Mouse (Mus musculus) limb, embryonic 13.5 days (tissue): Measurements from ENCODE around the gene Tex21. TPM values are rescaled to one million over a fixed set of nuclear protein-coding genes. Genes with fewer than 3 reads are reported as not detected.
"Not testable (repeated sequence)": the region's sequence is repeated elsewhere in the genome, so short reads cannot be mapped to it uniquely, and the experiment has no call there.

Experiments used
- ATAC-seq: fragments of 200-750 bp; cut with Nextera tagmentation; 2 replicates; pipeline ENCODE4 v1.8.0; 2017; ENCODE audit warnings: low read depth, moderate number of reproducible peaks, moderate TSS enrichment; ENCODE audit not compliant: low FRiP score
- H3K27ac ChIP-seq: fragments of 300-500 bp; sonication (generic); 2 replicates; pipeline ENCODE4 v1.5.1; 2015; ENCODE audit warnings: inconsistent platforms, mild to moderate bottlenecking, moderate library complexity
- H3K27me3 ChIP-seq: fragments of 300-500 bp; sonication (generic); 2 replicates; pipeline ENCODE4 v1.6.1; 2015; ENCODE audit warnings: mild to moderate bottlenecking, inconsistent platforms
- H3K36me3 ChIP-seq: fragments of 300-500 bp; sonication (generic); 2 replicates; pipeline ENCODE4 v1.6.1; 2015; ENCODE audit warnings: inconsistent platforms, mild to moderate bottlenecking, moderate library complexity
- H3K4me1 ChIP-seq: fragments of 300-500 bp; sonication (generic); 2 replicates; pipeline ENCODE4 v1.6.1; 2015; ENCODE audit warnings: inconsistent platforms
- H3K4me2 ChIP-seq: fragments of 300-500 bp; sonication (generic); replicated peaks from 2 replicates; pipeline ENCODE4 v1.6.1; 2015; ENCODE audit warnings: inconsistent platforms, mild to moderate bottlenecking, moderate library complexity
- H3K4me3 ChIP-seq: fragments of 300-500 bp; sonication (generic); 2 replicates; pipeline ENCODE4 v1.5.1; 2015; ENCODE audit warnings: moderate library complexity, mild to moderate bottlenecking, inconsistent platforms
- H3K9ac ChIP-seq: fragments of 300-500 bp; sonication (generic); 2 replicates; pipeline ENCODE4 v1.6.1; 2015; ENCODE audit warnings: mild to moderate bottlenecking, inconsistent platforms
- H3K9me3 ChIP-seq: fragments of 300-500 bp; sonication (generic); 2 replicates; pipeline ENCODE4 v1.6.1; 2016; ENCODE audit warnings: inconsistent platforms
- WGBS: fragments of 180-500 bp; shearing (Covaris S2); methylation state at CpG from one replicate; pipeline ENCODE4 v1.1.7; 2015; 5-methylcytosine and 5-hydroxymethylcytosine counted together
- polyA plus RNA-seq: library from polyadenylated mRNA; unstranded; fragments of >200 nt; fragmentation: Nextera tagmentation; extraction: Ambion mirVana; gene quantifications from 2 replicates; pipeline ENCODE4 v1.2.1, GENCODE M21; 2015

Tex21 gene
- polyA plus RNA-seq, 1 experiment from 2014 or later = 0.27 TPM

GRCm38 (mm10) chr12:76152389-76152788, 94.2 kb downstream of the Tex21 start:
- not testable (repeated sequence) for H3K27ac ChIP-seq, H3K4me1 ChIP-seq, H3K9me3 ChIP-seq, ATAC-seq, H3K36me3 ChIP-seq
- peak overlapping the region; percentile 63 for H3K4me2 ChIP-seq
- H3K27me3 ChIP-seq = peaks cover 25% of the 10 kb centered on the region
- peak overlapping the region; percentile 45; the same call in 1 of the 2 replicates for H3K9ac ChIP-seq
- peak overlapping the region; percentile 39 for H3K4me3 ChIP-seq
- WGBS = 15% methylated on average over 30 of the region's 30 CpGs

Other genes with a start within 250 kb of the Tex21 start
- 0.41 and 0.43 TPM in 2 replicates for gene Esr2, start 69.5 kb downstream of the Tex21 start, polyA plus RNA-seq
- 63.7 and 74.6 TPM in 2 replicates for gene Mthfd1, start 8.6 kb upstream of the Tex21 start, polyA plus RNA-seq
- 2.1 and 2.3 TPM in 2 replicates for gene Akap5, start 78.1 kb upstream of the Tex21 start, polyA plus RNA-seq
- gene Zbtb25, start 122.9 kb upstream of the Tex21 start, polyA plus RNA-seq = 21.6 and 22.3 TPM in 2 replicates
- gene Zbtb1, start 123.5 kb upstream of the Tex21 start, polyA plus RNA-seq = 8.9 and 10.1 TPM in 2 replicates
- 6.7 TPM in 2 replicates for gene Hspa2, start 157.4 kb upstream of the Tex21 start, polyA plus RNA-seq
- 4.5 and 4.8 TPM in 2 replicates for gene Ppp1r36, start 170.8 kb upstream of the Tex21 start, polyA plus RNA-seq